Mouse (Mus musculus) testis, postnatal 10 days (tissue): ENCODE data around the gene Mn1.

Source experiments
- DNase-seq: peaks from one replicate; pipeline ENCODE4 v3.0.0; 2021; ENCODE audit warnings: low spot score

The Mn1 gene

GRCm38 (mm10) chr5:111432842-111433241, 15.7 kb downstream of the Mn1 start:
- no peak for DNase-seq

- DNase-seq: no peak
These were observed 17.2 kb downstream of the Mn1 start for GRCm38 (mm10) chr5:111434342-111434842.

GRCm38 (mm10) chr5:111436260-111436659, 19.1 kb downstream of the Mn1 start:
- DNase-seq: no peak

- DNase-seq: no peak
These were observed 20.0 kb downstream of the Mn1 start for GRCm38 (mm10) chr5:111437205-111437604.

GRCm38 (mm10) chr5:111438336-111438735, 21.2 kb downstream of the Mn1 start:
- DNase-seq: no peak

GRCm38 (mm10) chr5:111438821-111439220, 21.7 kb downstream of the Mn1 start:
- no peak for DNase-seq

- no peak for DNase-seq
These were observed 23.1 kb downstream of the Mn1 start for GRCm38 (mm10) chr5:111440264-111440663.

- DNase-seq: no peak
These were observed 25.1 kb downstream of the Mn1 start for GRCm38 (mm10) chr5:111442151-111442871.

- DNase-seq: no peak
These were observed 26.5 kb downstream of the Mn1 start for GRCm38 (mm10) chr5:111443636-111444035.

GRCm38 (mm10) chr5:111444361-111444760, 27.2 kb downstream of the Mn1 start:
- DNase-seq: no peak

GRCm38 (mm10) chr5:111446652-111447051, 29.5 kb downstream of the Mn1 start:
- no peak for DNase-seq

- DNase-seq: no peak
These were observed 32.5 kb downstream of the Mn1 start for GRCm38 (mm10) chr5:111449700-111450099.

- no peak for DNase-seq
These were observed 37.1 kb downstream of the Mn1 start for GRCm38 (mm10) chr5:111454240-111454639.

- DNase-seq: no peak
These were observed 37.7 kb downstream of the Mn1 start for GRCm38 (mm10) chr5:111454876-111455275.

- no peak for DNase-seq
These were observed 41.5 kb downstream of the Mn1 start for GRCm38 (mm10) chr5:111458675-111459074.

- peak; percentile 56 for DNase-seq
These were observed 48.7 kb downstream of the Mn1 start for GRCm38 (mm10) chr5:111465811-111466299.

- DNase-seq: no peak
These were observed 49.3 kb downstream of the Mn1 start for GRCm38 (mm10) chr5:111466429-111466828.

GRCm38 (mm10) chr5:111467699-111468098, 50.5 kb downstream of the Mn1 start:
- DNase-seq: no peak

GRCm38 (mm10) chr5:111469195-111469882, 52.2 kb downstream of the Mn1 start:
- no peak for DNase-seq

GRCm38 (mm10) chr5:111470875-111471274, 53.7 kb downstream of the Mn1 start:
- no peak for DNase-seq

GRCm38 (mm10) chr5:111473425-111473824, 56.3 kb downstream of the Mn1 start:
- no peak for DNase-seq

- DNase-seq: no peak
These were observed 58.6 kb downstream of the Mn1 start for GRCm38 (mm10) chr5:111475721-111476120.

- DNase-seq: no peak
These were observed 59.0 kb downstream of the Mn1 start for GRCm38 (mm10) chr5:111476141-111476540.
